Mouse (Mus musculus): ENCODE measurements around the gene Tifab. TPM values are rescaled to one million over a fixed set of nuclear protein-coding genes. Genes with fewer than 3 reads are reported as not detected.
"Not testable (repeated sequence)": the region's sequence is repeated elsewhere in the genome, so short reads cannot be mapped to it uniquely, and the experiment has no call there.

The Tifab gene
- polyA plus RNA-seq, 1 experiment from 2014 or later, result 1.3 TPM

- Histone ChIP-seq H3K4me3 (replicated peaks) (peak overlapping the region; percentile 26), H3K4me1 (replicated peaks) (peaks cover 18% of the 10 kb centered on the region), H3K36me3 (no peaks in the 10 kb centered on the region), H3K27ac (no peak overlapping the region), H3K4me2 (peak overlapping the region; percentile 59), H3K27me3 (peaks cover 18% of the 10 kb centered on the region), H3K9ac (replicated peaks) (no peak overlapping the region; the same call in 1 of the 2 replicates), H3K9me3 (peaks cover 6% of the 10 kb centered on the region; the same call in 1 of the 2 replicates)
- peak; percentile 42; the same call in 1 of the 2 replicates for ATAC-seq (ENCODE audit: insufficient number of reproducible peaks, insufficient read depth, low FRiP score, low TSS enrichment, low read depth)
- WGBS, result 3% methylated on average over 35 of the region's 35 CpGs
Measured at GRCm38 (mm10) chr13:56208225-56209066, 29.8 kb upstream of the Tifab start.

GRCm38 (mm10) chr13:56199506-56199905, 20.8 kb upstream of the Tifab start:
- peaks cover 7% of the 10 kb centered on the region for H3K27me3 ChIP-seq
- ATAC-seq (ENCODE audit: insufficient number of reproducible peaks, insufficient read depth, low FRiP score, low TSS enrichment, low read depth), result no peak

GRCm38 (mm10) chr13:56197473-56198266, 19.0 kb upstream of the Tifab start:
- 12% methylated on average over 15 of the region's 15 CpGs for WGBS
- H3K9ac ChIP-seq (replicated peaks), result no peak overlapping the region
- no peaks in the 10 kb centered on the region for H3K9me3 ChIP-seq
- peak overlapping the region; percentile 83 for H3K27ac ChIP-seq
- peaks cover 16% of the 10 kb centered on the region for H3K4me1 ChIP-seq (replicated peaks)
- peak overlapping the region; percentile 39 for H3K4me2 ChIP-seq
- ATAC-seq (ENCODE audit: insufficient number of reproducible peaks, insufficient read depth, low FRiP score, low TSS enrichment, low read depth), result peak; percentile 58; the same call in 1 of the 2 replicates
- H3K36me3 ChIP-seq, result no peaks in the 10 kb centered on the region
- H3K4me3 ChIP-seq (replicated peaks), result no peak overlapping the region
- peaks cover 7% of the 10 kb centered on the region for H3K27me3 ChIP-seq

More at GRCm38 (mm10) chr13:56199506-56199905, 20.8 kb upstream of the Tifab start:
- WGBS, result 66% methylated on average over 8 of the region's 8 CpGs
- H3K4me3 ChIP-seq (replicated peaks), result no peak overlapping the region
- peaks cover 16% of the 10 kb centered on the region for H3K4me1 ChIP-seq (replicated peaks)
- no peak overlapping the region for H3K27ac ChIP-seq
- no peak overlapping the region for H3K4me2 ChIP-seq
- H3K9ac ChIP-seq (replicated peaks), result no peak overlapping the region
- H3K36me3 ChIP-seq, result no peaks in the 10 kb centered on the region
- no peaks in the 10 kb centered on the region for H3K9me3 ChIP-seq

GRCm38 (mm10) chr13:56197031-56197430, 18.3 kb upstream of the Tifab start:
- Histone ChIP-seq H3K36me3 (no peaks in the 10 kb centered on the region), H3K4me3 (replicated peaks) (no peak overlapping the region), H3K9me3 (no peaks in the 10 kb centered on the region), H3K9ac (replicated peaks) (no peak overlapping the region), H3K4me2 (peak overlapping the region; percentile 39), H3K27ac (peak overlapping the region; percentile 83), H3K4me1 (replicated peaks) (peaks cover 16% of the 10 kb centered on the region), H3K27me3 (peaks cover 7% of the 10 kb centered on the region)
- ATAC-seq (ENCODE audit: insufficient number of reproducible peaks, insufficient read depth, low FRiP score, low TSS enrichment, low read depth), result peak; percentile 77
- 48% methylated on average over 12 of the region's 12 CpGs for whole genome bisulfite sequencing

GRCm38 (mm10) chr13:56195824-56196223, 17.1 kb upstream of the Tifab start:
- ATAC-seq (ENCODE audit: insufficient number of reproducible peaks, insufficient read depth, low FRiP score, low TSS enrichment, low read depth); H3K9ac ChIP-seq (replicated peaks); H3K4me2 ChIP-seq; H3K36me3 ChIP-seq; H3K27ac ChIP-seq; H3K27me3 ChIP-seq; H3K9me3 ChIP-seq; H3K4me3 ChIP-seq (replicated peaks): not testable (repeated sequence)
- peaks cover 16% of the 10 kb centered on the region for H3K4me1 ChIP-seq (replicated peaks)
- 84% methylated on average over 11 of the region's 11 CpGs for WGBS

- not testable (repeated sequence) for H3K27ac ChIP-seq; H3K9ac ChIP-seq (replicated peaks); H3K36me3 ChIP-seq; ATAC-seq (ENCODE audit: insufficient number of reproducible peaks, insufficient read depth, low FRiP score, low TSS enrichment, low read depth); H3K4me2 ChIP-seq; H3K27me3 ChIP-seq; H3K9me3 ChIP-seq; H3K4me3 ChIP-seq (replicated peaks)
- peaks cover 16% of the 10 kb centered on the region for H3K4me1 ChIP-seq (replicated peaks)
- WGBS, result 93% methylated on average over 11 of the region's 11 CpGs
Measured at GRCm38 (mm10) chr13:56194181-56194580, 15.5 kb upstream of the Tifab start.

GRCm38 (mm10) chr13:56191225-56191624, 12.5 kb upstream of the Tifab start:
- no peak for ATAC-seq (ENCODE audit: insufficient number of reproducible peaks, insufficient read depth, low FRiP score, low TSS enrichment, low read depth)
- Histone ChIP-seq H3K4me1 (replicated peaks) (0 out of 2 replicates have a peak, but pooled peaks cover 3% of the 10 kb centered on the region), H3K4me3 (replicated peaks) (no peak overlapping the region), H3K9ac (replicated peaks) (no peak overlapping the region), H3K9me3 (peaks cover 3% of the 10 kb centered on the region; the same call in 1 of the 2 replicates), H3K36me3 (no peaks in the 10 kb centered on the region), H3K4me2 (no peak overlapping the region), H3K27me3 (no peaks in the 10 kb centered on the region), H3K27ac (no peak overlapping the region)
- WGBS, result 31% methylated on average over 3 of the region's 3 CpGs

GRCm38 (mm10) chr13:56189688-56190087, 11.0 kb upstream of the Tifab start:
- ATAC-seq (ENCODE audit: insufficient number of reproducible peaks, insufficient read depth, low FRiP score, low TSS enrichment, low read depth), result no peak
- WGBS, result 84% methylated on average over 5 of the region's 5 CpGs
- H3K36me3 ChIP-seq, result no peaks in the 10 kb centered on the region

GRCm38 (mm10) chr13:56183687-56184086, 5.0 kb upstream of the Tifab start:
- no peaks in the 10 kb centered on the region; the same call in 1 of the 2 replicates for H3K27me3 ChIP-seq
- peaks cover 3% of the 10 kb centered on the region; the same call in 1 of the 2 replicates for H3K9me3 ChIP-seq
- H3K4me2 ChIP-seq, result no peak overlapping the region
- no peak overlapping the region for H3K27ac ChIP-seq
- no peak overlapping the region for H3K4me3 ChIP-seq (replicated peaks)
- no peak overlapping the region for H3K9ac ChIP-seq (replicated peaks)
- WGBS, result 88% methylated on average over 5 of the region's 5 CpGs
- 0 out of 2 replicates have a peak, but pooled peaks cover 3% of the 10 kb centered on the region for H3K4me1 ChIP-seq (replicated peaks)
- no peaks in the 10 kb centered on the region for H3K36me3 ChIP-seq
- no peak for ATAC-seq (ENCODE audit: insufficient number of reproducible peaks, insufficient read depth, low FRiP score, low TSS enrichment, low read depth)

More at GRCm38 (mm10) chr13:56189688-56190087, 11.0 kb upstream of the Tifab start:
- no peak overlapping the region for H3K4me2 ChIP-seq
- peaks cover 3% of the 10 kb centered on the region; the same call in 1 of the 2 replicates for H3K9me3 ChIP-seq
- no peaks in the 10 kb centered on the region for H3K4me1 ChIP-seq (replicated peaks)
- no peaks in the 10 kb centered on the region for H3K27me3 ChIP-seq
- no peak overlapping the region for H3K9ac ChIP-seq (replicated peaks)
- no peak overlapping the region for H3K4me3 ChIP-seq (replicated peaks)
- no peak overlapping the region for H3K27ac ChIP-seq

GRCm38 (mm10) chr13:56181424-56181823, 2.7 kb upstream of the Tifab start:
- no peaks in the 10 kb centered on the region for H3K9me3 ChIP-seq
- H3K27me3 ChIP-seq, result no peaks in the 10 kb centered on the region; the same call in 1 of the 2 replicates
- no peak overlapping the region for H3K4me2 ChIP-seq
- no peak overlapping the region for H3K9ac ChIP-seq (replicated peaks)
- H3K27ac ChIP-seq, result no peak overlapping the region
- H3K4me3 ChIP-seq (replicated peaks), result no peak overlapping the region
- no peak for ATAC-seq (ENCODE audit: insufficient number of reproducible peaks, insufficient read depth, low FRiP score, low TSS enrichment, low read depth)
- H3K36me3 ChIP-seq, result no peaks in the 10 kb centered on the region
- H3K4me1 ChIP-seq (replicated peaks), result peaks cover 10% of the 10 kb centered on the region
- 80% methylated on average over 8 of the region's 8 CpGs for WGBS

- no peak overlapping the region for H3K9ac ChIP-seq (replicated peaks)
- no peak for ATAC-seq (ENCODE audit: insufficient number of reproducible peaks, insufficient read depth, low FRiP score, low TSS enrichment, low read depth)
- WGBS, result 80% methylated on average over 9 of the region's 9 CpGs
- no peaks in the 10 kb centered on the region for H3K27me3 ChIP-seq
- H3K27ac ChIP-seq, result peak overlapping the region; percentile 83
- no peaks in the 10 kb centered on the region for H3K36me3 ChIP-seq
- H3K4me2 ChIP-seq, result no peak overlapping the region
- H3K4me1 ChIP-seq (replicated peaks), result peaks cover 45% of the 10 kb centered on the region
- H3K9me3 ChIP-seq, result no peaks in the 10 kb centered on the region
- H3K4me3 ChIP-seq (replicated peaks), result no peak overlapping the region
Measured at GRCm38 (mm10) chr13:56176310-56176709, 2.4 kb downstream of the Tifab start.
